12 mouse cellular contexts compared by ENCODE assay signal in genomic region chr4:131876836-131877235, GRCm38 (mm10). TPM values are rescaled to one million over a fixed set of nuclear protein-coding genes. Genes with fewer than 3 reads are reported as not detected.
DNase-seq lines count a peak whose midpoint lies in the region; ATAC-seq lines count a peak whose summit lies in the region.
"Had no signal": no experiment of that assay in that cellular context is flagged by ENCODE, and none has a peak within 500 bp of the region (broad histone marks: within the 10 kb centered on the region; RNA-seq: fewer than 3 reads in every experiment).

No protein-coding gene starts in this region.

- H3K27me3 ChIP-seq in kidney, embryonic 15.5 days = no peaks in the 10 kb centered on the region
- no peaks in the 10 kb centered on the region for H3K27me3 ChIP-seq in embryonic facial prominence, embryonic 13.5 days
- H3K27me3 ChIP-seq in hindbrain, embryonic 10.5 days (ENCODE audit: insufficient read depth, poor library complexity, severe bottlenecking) = no peaks in the 10 kb centered on the region

- peaks cover 58% of the 10 kb centered on the region for H3K4me1 ChIP-seq in kidney, embryonic 15.5 days
- H3K4me1 ChIP-seq in embryonic facial prominence, embryonic 13.5 days = peaks cover 60% of the 10 kb centered on the region
- H3K4me1 ChIP-seq in hindbrain, embryonic 10.5 days (replicated peaks) = peaks cover 55% of the 10 kb centered on the region

- no peaks in the 10 kb centered on the region for H3K36me3 ChIP-seq in kidney, embryonic 15.5 days
- no peaks in the 10 kb centered on the region for H3K36me3 ChIP-seq in embryonic facial prominence, embryonic 13.5 days
- 0 out of 2 replicates have a peak, but pooled peaks cover 4% of the 10 kb centered on the region for H3K36me3 ChIP-seq in hindbrain, embryonic 10.5 days

- ATAC-seq in kidney, embryonic 15.5 days (replicated peaks; ENCODE audit: low FRiP score) = no peak
- ATAC-seq in embryonic facial prominence, embryonic 13.5 days (ENCODE audit: insufficient number of reproducible peaks, insufficient read depth, low FRiP score, low TSS enrichment, low read depth) = no peak

- H3K9ac ChIP-seq in kidney, embryonic 15.5 days = no peak overlapping the region
- H3K9ac ChIP-seq in embryonic facial prominence, embryonic 13.5 days = no peak overlapping the region

- H3K27ac ChIP-seq in kidney, embryonic 15.5 days = no peak overlapping the region
- no peak overlapping the region for H3K27ac ChIP-seq in embryonic facial prominence, embryonic 13.5 days
- H3K27ac ChIP-seq in hindbrain, embryonic 10.5 days = 0 out of 2 replicates have a peak overlapping the region, but pooled peaks have one; percentile 9

- no peak for DNase-seq in kidney, adult 18-20 months
- DNase-seq in hindbrain, embryonic 10.5 days (ENCODE audit: low spot score) = no peak
- peak; percentile 66 for DNase-seq in lung, postnatal 36 days
- DNase-seq in left cerebral cortex, adult 9 months (ENCODE audit: low spot score in 2 of 2) = no peak
- DNase-seq in left cerebral cortex, postnatal 25 days (ENCODE audit: low spot score in 2 of 2) = no peak
- DNase-seq in embryo, embryonic 10 days (ENCODE audit: low spot score) = no peak
- DNase-seq: adrenal gland, postnatal 10 days; cerebellum, adult 9-11 months had no signal

- H3K4me2 ChIP-seq in kidney, embryonic 15.5 days = 0 out of 2 replicates have a peak overlapping the region, but pooled peaks have one; percentile 14
- H3K4me2 ChIP-seq in embryonic facial prominence, embryonic 13.5 days = peak overlapping the region; percentile 9; the same call in 1 of the 2 replicates

- 73% methylated on average over 2 of the region's 2 CpGs for WGBS in kidney, embryonic 15.5 days
- WGBS in embryonic facial prominence, embryonic 13.5 days = 56% methylated on average over 2 of the region's 2 CpGs
- WGBS in hindbrain, embryonic 10.5 days = 78% methylated on average over 2 of the region's 2 CpGs

- intact Hi-C loops in left cerebral cortex, postnatal 25 days (cut with DNase I) = no loop called here

- no peaks in the 10 kb centered on the region for H3K9me3 ChIP-seq in kidney, embryonic 15.5 days (replicated peaks)
- no peaks in the 10 kb centered on the region for H3K9me3 ChIP-seq in embryonic facial prominence, embryonic 13.5 days
- H3K9me3 ChIP-seq in hindbrain, embryonic 10.5 days = no peaks in the 10 kb centered on the region
- H3K9me3 ChIP-seq: G1E had no signal

- no peak overlapping the region for H3K4me3 ChIP-seq in kidney, embryonic 15.5 days (replicated peaks)
- no peak overlapping the region for H3K4me3 ChIP-seq in embryonic facial prominence, embryonic 13.5 days
- 0 out of 2 replicates have a peak overlapping the region, but pooled peaks have one; percentile 95 for H3K4me3 ChIP-seq in hindbrain, embryonic 10.5 days
- H3K4me3 ChIP-seq: myocyte had no signal

RNA-seq across cellular contexts. Expression of gene Srsf4, which starts 3.4 kb away (rescaled TPM):
- 110 and 114 TPM in 2 replicates for polyA plus RNA-seq in kidney, embryonic 15.5 days (2015; fragmentation: Nextera tagmentation; extraction: Ambion mirVana)
- polyA plus RNA-seq in embryonic facial prominence, embryonic 13.5 days (2015; fragmentation: Nextera tagmentation; extraction: Ambion mirVana) = 126 and 127 TPM in 2 replicates
- 139 and 141 TPM in 2 replicates for polyA plus RNA-seq in hindbrain, embryonic 10.5 days (2016; fragmentation: Nextera tagmentation; extraction: Ambion mirVana)
- 10 to 100 TPM; 66.3 to 70.5 TPM for total RNA-seq in left cerebral cortex, postnatal 25 days (2021)

RNA-seq across cellular contexts. Expression of gene Mecr, which starts 33.6 kb away (rescaled TPM):
- 45.8 and 47.4 TPM in 2 replicates for polyA plus RNA-seq in kidney, embryonic 15.5 days (2015; fragmentation: Nextera tagmentation; extraction: Ambion mirVana)
- 51.2 and 58.6 TPM in 2 replicates for polyA plus RNA-seq in embryonic facial prominence, embryonic 13.5 days (2015; fragmentation: Nextera tagmentation; extraction: Ambion mirVana)
- 47.0 and 58.6 TPM in 2 replicates for polyA plus RNA-seq in hindbrain, embryonic 10.5 days (2016; fragmentation: Nextera tagmentation; extraction: Ambion mirVana)
- total RNA-seq in left cerebral cortex, postnatal 25 days (2021) = 10 to 100 TPM; 24.8 to 26.2 TPM

RNA-seq across cellular contexts. Expression of gene Ptpru, which starts 38.7 kb away (rescaled TPM):
- 30.3 TPM in 2 replicates for polyA plus RNA-seq in kidney, embryonic 15.5 days (2015; fragmentation: Nextera tagmentation; extraction: Ambion mirVana)
- polyA plus RNA-seq in embryonic facial prominence, embryonic 13.5 days (2015; fragmentation: Nextera tagmentation; extraction: Ambion mirVana) = 30.0 and 34.3 TPM in 2 replicates
- 17.0 and 17.2 TPM in 2 replicates for polyA plus RNA-seq in hindbrain, embryonic 10.5 days (2016; fragmentation: Nextera tagmentation; extraction: Ambion mirVana)
- total RNA-seq in left cerebral cortex, postnatal 25 days (2021) = 10 to 100 TPM; 42.8 to 58.1 TPM

RNA-seq across cellular contexts. Expression of gene Tmem200b, which starts 44.7 kb away (rescaled TPM):
- 1.1 and 1.3 TPM in 2 replicates for polyA plus RNA-seq in kidney, embryonic 15.5 days (2015; fragmentation: Nextera tagmentation; extraction: Ambion mirVana)
- 3.0 and 4.3 TPM in 2 replicates for polyA plus RNA-seq in embryonic facial prominence, embryonic 13.5 days (2015; fragmentation: Nextera tagmentation; extraction: Ambion mirVana)
- polyA plus RNA-seq in hindbrain, embryonic 10.5 days (2016; fragmentation: Nextera tagmentation; extraction: Ambion mirVana) = 0.73 and 1.1 TPM in 2 replicates
- 10 to 100 TPM in 1 of 2 experiments, 1 to 10 TPM in 1; 8.1 to 11.3 TPM for total RNA-seq in left cerebral cortex, postnatal 25 days (2021)
- polyA plus RNA-seq: G1E had no signal
